Mouse (Mus musculus): ENCODE data around the gene Rnf224.
"Not testable (repeated sequence)": the region's sequence is repeated elsewhere in the genome, so short reads cannot be mapped to it uniquely, and the experiment has no call there.

Rnf224 gene

GRCm38 (mm10) chr2:25236614-25237013 lies at the start of gene Rnf224:
Gene Rnf224, minus strand, starts transcription at chr2:25236787.
- no peak for DNase-seq

- DNase-seq: no peak
Measured at GRCm38 (mm10) chr2:25286314-25286713, 49.7 kb upstream of the Rnf224 start.

DNA sequence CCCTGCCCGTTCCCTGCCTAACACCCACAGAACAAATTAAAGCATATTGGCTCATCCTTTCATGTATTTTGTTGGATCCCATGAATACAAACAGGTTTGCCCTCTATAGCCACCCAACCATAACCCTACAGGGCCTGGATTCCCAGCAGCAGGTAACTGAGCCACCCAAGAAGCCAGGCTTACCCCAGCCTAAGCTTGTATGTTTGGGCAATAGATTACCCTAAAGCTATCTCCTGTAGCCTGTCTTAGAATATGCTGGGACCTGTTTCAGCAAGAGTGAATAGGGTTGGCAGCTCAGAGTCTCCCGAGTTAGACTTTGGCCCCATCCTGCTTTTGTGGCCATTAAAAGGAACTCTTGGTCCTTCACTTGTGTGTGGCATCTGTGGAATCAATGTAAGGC lies 49.0 kb upstream of the Rnf224 start:
- no peak for DNase-seq

- peak; percentile 91 for DNase-seq
Measured at GRCm38 (mm10) chr2:25278928-25279882, 42.6 kb upstream of the Rnf224 start.

DNA sequence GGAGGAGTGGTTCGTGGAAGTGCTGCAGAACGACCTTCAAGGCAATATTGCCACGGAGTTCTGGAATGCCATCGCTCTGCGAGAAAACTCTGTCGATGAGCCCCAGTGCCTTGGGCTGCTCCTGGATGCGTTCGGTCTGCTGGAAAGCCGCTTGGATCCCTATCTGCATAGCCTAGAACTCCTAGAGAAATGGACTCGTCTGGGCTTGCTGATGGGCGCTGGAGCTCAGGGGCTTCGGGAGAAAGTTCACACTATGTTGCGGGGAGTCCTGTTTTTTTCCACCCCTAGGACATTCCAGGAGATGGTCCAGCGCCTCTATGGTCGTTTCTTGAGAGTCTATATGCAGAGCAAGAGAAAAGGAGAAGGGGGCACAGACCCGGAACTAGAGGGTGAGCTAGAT lies 36.4 kb upstream of the Rnf224 start:
- peak; percentile 91 for DNase-seq

DNA sequence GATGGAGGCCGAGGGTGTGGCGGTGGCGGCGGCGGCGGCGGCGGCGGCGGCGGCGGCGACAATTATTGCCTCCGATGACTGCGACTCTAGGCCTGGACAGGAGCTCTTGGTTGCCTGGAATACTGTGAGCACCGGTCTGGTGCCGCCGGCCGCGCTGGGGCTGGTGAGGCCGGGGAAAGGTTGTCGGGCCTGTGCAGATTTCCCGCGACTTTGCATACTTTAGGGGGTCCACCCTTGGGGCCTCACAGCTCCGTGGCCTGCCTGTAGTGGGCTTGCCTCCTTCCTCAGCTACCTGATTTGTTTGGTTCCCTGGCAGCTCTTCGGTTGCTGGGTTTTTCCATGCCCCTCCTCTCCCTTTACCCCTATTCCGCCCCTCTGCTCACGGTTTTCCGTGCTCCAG lies 35.9 kb upstream of the Rnf224 start:
- DNase-seq: no peak

DNA sequence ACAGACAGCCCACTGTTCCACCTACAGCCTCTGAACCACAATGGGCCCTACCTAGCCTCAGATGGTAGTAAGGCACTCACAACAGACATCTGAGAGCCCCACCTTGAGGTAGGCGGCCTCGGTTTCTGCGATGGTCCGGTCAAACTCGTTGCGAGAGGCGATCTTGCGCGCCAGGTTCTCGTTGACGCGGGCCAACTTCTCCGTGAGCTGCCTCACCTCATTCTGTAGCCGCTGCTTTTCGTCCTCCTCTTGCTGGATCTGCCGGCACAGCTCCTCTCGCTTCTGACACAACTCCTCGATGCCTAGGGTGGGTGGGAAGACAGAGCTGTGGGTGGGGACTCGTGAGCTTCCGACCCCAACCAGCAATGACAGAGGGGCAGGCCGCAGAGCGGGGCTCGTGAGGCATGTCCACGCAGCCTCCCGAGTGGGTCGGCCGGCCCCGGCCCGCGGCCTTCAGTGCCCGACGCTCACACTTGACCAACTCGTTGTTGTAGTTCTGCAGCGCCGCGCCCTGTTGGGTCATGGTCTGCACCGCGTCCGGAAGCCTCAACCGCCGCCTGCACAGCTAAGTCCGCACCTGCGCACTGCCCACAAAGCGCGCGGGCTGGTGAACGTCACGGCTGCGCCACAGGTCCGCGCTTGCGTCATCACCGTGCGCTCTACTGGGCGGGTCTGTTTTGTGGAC lies 35.4 kb upstream of the Rnf224 start, which contains the start of the genes Ssna1 and Anapc2:
Ssna1 (minus strand) TSS at position 612 of the 685 bp plus-strand sequence.
Anapc2 (plus strand) TSS at position 652 of the 685 bp plus-strand sequence.
- peak; percentile 99 for DNase-seq

GRCm38 (mm10) chr2:25267746-25268309 lies 31.2 kb upstream of the Rnf224 start:
- no peak for DNase-seq

GRCm38 (mm10) chr2:25267241-25267640 lies 30.7 kb upstream of the Rnf224 start:
- DNase-seq: no peak

- DNase-seq: peak; percentile 96
Measured at GRCm38 (mm10) chr2:25266720-25267119, 30.1 kb upstream of the Rnf224 start.

DNA sequence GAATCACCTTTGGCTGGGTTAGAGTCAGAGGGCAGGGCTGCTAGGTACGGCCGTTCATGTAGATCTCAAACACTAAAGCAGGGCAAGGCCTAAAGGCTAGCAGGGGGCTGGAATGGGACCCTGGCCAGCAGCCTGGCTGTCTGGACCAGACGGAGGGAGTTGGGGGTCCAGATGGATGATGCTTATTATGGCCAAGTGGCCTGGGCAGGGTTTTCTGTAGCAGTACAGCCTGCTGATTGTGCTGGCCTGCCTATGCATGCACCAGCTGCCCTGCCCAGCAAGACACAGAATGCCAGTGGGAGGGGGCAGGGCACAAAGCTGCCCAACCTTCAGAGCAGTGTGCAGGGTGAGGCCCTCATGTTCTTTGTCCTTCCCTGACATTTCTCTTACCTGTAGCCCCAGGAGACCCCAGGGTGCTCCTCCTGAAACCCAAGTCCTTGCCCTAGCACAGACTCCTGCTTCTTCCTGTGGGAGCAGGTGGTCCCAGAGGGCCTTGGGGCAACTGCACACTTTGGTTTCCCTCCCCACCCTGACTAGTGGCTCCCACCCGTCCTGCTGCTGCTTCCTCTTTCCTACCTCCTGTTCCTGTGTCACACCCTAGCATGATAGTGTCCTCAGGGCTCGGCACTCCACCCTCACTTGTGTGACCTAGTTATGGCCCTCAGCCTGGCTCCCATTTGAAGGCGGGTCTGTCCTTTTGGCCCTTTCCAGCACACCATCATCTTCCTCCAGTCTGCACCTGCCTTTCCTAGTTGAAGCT lies 29.5 kb upstream of the Rnf224 start:
- peak; percentile 98 for DNase-seq

DNA sequence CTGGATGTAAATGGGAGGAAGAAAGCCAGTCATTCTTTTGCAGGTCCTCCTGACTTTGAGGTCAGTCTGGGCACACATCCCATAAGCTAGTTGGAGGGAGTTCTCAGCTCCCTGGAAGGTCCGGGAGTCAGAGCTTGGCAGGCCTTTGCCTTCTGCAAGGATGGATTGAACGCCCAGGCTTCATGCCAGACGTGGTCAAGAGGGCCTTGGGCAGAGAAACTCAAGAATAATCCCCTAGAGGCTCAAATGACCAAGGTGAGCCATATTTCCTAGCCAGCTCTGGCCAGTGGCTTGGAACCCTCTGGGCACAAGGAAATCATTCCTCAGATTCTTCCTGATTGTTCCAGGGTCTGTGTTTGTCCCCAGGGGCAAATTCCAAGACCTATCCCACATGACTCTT lies 28.3 kb upstream of the Rnf224 start:
- DNase-seq: no peak

DNA sequence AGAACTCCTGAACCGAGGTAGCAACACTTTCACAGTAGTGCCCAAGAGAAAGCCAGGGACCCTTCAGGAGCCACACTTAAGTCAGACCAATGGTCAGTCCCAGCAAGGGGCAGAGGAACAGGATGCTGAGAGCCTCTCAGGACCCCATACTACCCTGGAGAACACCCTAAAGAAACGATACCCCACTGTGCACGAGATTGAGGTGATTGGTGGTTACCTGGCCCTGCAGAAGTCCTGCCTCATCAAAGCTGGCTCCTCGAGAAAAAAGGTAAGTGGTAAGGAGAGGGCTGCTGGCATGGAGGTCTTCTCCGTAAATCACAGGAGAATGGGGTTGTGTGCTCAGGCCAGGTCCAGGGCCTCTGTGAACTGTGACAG lies 27.7 kb upstream of the Rnf224 start:
- no peak for DNase-seq

DNA sequence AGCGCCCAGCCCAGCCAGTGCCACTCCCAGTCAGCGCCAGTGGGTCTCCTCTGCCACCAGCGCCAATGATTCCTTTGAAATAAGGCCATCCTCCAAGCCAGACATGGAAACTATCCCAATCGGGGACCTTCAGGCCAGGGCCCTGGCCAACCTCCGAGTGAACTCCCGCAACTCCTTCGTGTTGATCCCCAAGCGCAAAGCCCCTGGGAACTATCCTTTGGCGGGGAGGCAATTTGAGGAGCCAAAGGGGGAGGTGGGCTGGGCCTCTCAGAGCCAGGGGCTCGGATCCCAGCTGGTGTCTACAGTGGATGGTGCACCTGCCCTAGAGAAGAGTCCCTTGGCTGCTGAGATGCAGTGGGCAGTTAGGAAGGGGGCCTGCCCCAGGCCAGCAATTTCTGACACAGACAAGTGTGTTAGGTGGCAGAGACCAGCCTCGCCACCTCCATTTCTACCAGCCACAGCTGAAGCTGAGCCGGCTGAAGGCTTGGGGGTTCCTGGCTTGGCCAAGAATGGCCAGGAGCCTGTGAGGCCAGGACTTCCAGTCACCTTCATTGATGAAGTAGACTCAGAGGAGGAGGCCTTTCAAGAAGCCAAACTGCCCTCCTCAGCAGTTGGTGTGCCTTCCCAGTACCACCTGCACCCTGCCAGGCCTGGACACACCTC lies 27.2 kb upstream of the Rnf224 start:
- DNase-seq: no peak

GRCm38 (mm10) chr2:25262795-25263622 lies 26.4 kb upstream of the Rnf224 start:
- no peak for DNase-seq

GRCm38 (mm10) chr2:25262291-25262767 lies 25.7 kb upstream of the Rnf224 start, which contains the start of gene Tprn:
Gene Tprn, plus strand, starts transcription at chr2:25262618.
- peak; percentile 100 for DNase-seq

- DNase-seq: no peak
Measured at GRCm38 (mm10) chr2:25261870-25262269, 25.3 kb upstream of the Rnf224 start.

DNA sequence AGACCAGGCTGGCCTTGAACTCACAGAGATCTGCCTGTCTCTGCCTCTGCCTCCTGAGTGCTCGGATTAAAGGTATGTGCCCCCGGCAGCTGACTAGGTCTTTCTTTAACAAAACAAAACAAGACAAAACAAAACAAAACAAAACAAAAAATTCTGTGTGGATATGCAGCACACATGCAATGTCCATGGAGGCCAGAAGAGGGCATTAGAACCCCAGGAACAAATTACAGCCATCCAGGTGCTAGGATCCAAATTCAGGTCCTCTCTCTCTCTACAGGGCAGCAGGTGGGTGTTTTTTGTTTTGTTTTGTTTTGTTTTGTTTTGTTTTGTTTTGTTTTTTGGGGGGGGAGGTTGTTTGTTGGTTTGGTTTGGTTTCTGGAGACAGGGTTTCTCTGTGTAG lies 22.3 kb upstream of the Rnf224 start:
- no peak for DNase-seq

- DNase-seq: not testable (repeated sequence)
Measured at GRCm38 (mm10) chr2:25257250-25257649, 20.7 kb upstream of the Rnf224 start.

DNA sequence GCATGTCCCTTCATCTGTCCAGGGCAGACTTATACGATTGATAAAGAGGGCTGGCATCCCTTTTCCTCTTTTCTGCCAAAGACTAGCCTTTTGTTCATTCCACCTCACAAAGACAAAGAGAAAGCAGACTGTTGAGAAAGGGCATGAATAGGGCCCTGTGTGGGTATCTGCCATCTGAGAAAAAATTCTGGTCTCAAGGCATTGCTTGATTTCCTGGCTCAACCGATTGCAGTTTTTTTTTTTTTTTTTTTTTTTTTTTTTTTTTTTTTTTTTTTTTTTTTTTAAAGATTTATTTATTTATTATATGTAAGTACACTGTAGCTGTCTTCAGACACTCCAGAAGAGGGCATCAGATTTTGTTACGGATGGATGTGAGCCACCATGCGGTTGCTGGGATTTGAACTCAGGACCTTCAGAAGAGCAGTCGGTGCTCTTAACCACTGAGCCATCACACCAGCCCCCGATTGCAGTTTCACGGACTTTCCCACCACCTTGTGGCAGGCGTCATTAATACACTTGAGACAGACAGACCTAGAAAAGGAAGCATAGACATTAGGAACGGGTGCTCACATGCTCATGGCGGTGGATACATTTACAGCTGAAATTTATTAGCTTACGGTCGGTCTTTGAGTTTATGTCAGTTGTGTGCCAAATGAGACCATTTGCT lies 20.0 kb upstream of the Rnf224 start:
- not testable (repeated sequence) for DNase-seq

Data from heart, adult 11 months (tissue).